Mouse (Mus musculus) gastrocnemius, postnatal 36 days (tissue): Measurements from ENCODE around the gene Rras. TPM values are rescaled to one million over a fixed set of nuclear protein-coding genes. Genes with fewer than 3 reads are reported as not detected.

ENCODE experiments used
- DNase-seq, 2 experiments: peaks; one replicate each; pipeline ENCODE4 v3.0.0; 2022
- intact Hi-C: fragments of 180-260 bp; cut with DNase I; formaldehyde crosslinking; loops from one replicate; pipeline ENCODE4 v1.15.1; 2025
- total RNA-seq, 2 experiments: library from RNA; stranded (reverse); gene quantifications; 2 replicates each; pipeline ENCODE4 v1.2.3; 2021

Gene Rras
- total RNA-seq, 2 experiments from 2014 or later, result 20.6 to 21.8 TPM

GRCm38 (mm10) chr7:45048923-45049657, 31.3 kb downstream of the Rras start:
- intact Hi-C loops, result no loop called here
- peak in 1 of 2 experiments; percentile 32 for DNase-seq

GRCm38 (mm10) chr7:45050945-45051600, 33.3 kb downstream of the Rras start:
- intact Hi-C loops, result no loop called here
- peak; percentile 60 to 75 for DNase-seq

DNA sequence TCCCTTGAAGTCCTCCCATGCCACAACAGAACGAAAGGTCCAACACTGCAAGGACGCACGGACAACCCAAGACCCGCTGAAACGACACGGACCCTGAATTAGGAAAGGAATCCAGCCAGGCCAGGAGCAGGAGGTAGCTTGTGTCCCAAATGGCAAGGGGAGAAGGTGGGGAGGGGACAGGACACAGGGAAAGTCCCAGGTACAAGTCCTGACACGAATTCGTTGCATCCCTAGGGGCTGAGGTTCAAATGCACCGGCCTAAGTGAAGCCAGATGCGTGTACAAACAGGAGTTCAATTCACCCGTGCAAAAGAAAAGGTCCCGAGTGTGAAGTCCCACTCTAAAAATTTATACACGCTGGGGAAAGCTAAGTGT, 33.8 kb downstream of the Rras start:
- DNase-seq, result no peak
- intact Hi-C loops, result no loop called here

GRCm38 (mm10) chr7:45052181-45052861, 34.6 kb downstream of the Rras start:
- DNase-seq, result no peak
- intact Hi-C loops, result loop anchor here (2.0 kb wide), 1 partner anchor 34 kb away; no protein-coding TSS in a partner anchor

GRCm38 (mm10) chr7:45052862-45053116, 35.0 kb downstream of the Rras start, which contains the start of gene Prr12:
Gene Prr12, minus strand, starts transcription at chr7:45052881.
- intact Hi-C loops, result loop anchor here (2.0 kb wide), 1 partner anchor 34 kb away; no protein-coding TSS in a partner anchor
- DNase-seq, result no peak

- peak; percentile 62 to 80 for DNase-seq
- intact Hi-C loops, result loop anchor here (2.0 kb wide), 1 partner anchor 35 kb away; no protein-coding TSS in a partner anchor
These were observed 35.6 kb downstream of the Rras start for GRCm38 (mm10) chr7:45053117-45053930.

DNA sequence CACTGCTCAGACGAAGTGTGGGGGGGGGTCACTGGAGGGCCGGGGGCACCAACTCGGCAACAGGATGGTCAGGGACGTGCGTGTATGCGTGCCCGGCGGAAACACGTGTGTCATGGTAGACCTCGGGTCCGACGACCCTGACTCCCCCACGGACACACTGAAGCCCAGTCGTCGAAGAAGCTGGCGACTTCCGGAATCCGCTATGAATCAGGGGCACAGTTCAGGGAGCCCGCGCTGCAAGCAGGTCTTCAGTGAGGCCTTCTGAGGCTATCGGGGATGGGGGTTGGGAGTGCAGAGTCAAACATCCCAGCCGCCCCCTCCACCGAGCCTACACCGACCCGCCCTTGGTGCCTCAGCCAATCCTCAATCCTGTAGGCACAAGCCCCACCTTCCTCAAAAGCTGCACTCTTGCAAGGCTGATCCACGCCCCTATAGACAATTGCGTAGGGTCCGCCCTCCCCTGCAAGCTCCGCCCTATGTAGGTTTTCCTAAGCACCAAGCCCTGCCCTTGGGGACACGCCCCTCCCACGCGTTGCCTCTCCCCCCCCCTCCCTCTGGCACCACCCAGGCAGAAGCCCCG, 36.3 kb downstream of the Rras start:
- intact Hi-C loops, result loop anchor here (2.0 kb wide), 1 partner anchor 35 kb away; no protein-coding TSS in a partner anchor
- DNase-seq, result peak; percentile 86 to 89

- no peak for DNase-seq
- intact Hi-C loops, result no loop called here
These were observed 38.7 kb downstream of the Rras start for GRCm38 (mm10) chr7:45056329-45056971.

DNA sequence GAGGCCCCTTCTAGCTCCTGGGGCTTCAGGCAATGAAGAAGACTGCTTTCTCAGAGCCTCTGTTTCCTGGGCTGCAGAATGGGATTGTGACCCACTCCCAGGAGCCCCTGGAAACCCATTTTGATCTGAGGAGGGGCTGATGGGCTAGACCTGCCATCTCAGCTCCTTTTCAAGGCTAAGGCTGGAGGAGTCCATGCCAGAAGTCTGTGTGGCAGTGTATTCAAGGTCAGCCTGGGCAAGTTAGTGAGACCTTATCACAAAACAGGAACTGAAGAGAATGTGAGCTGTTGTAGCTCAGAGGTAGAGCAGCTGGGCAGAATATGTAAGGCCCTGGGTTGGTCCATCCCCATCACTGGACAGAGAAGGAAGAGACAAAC, 39.2 kb downstream of the Rras start:
- DNase-seq, result no peak
- intact Hi-C loops, result no loop called here

- intact Hi-C loops, result no loop called here
- no peak for DNase-seq
These were observed 41.1 kb downstream of the Rras start for GRCm38 (mm10) chr7:45058607-45059571.

GRCm38 (mm10) chr7:45060632-45061122, 42.9 kb downstream of the Rras start:
- DNase-seq, result no peak
- intact Hi-C loops, result no loop called here

GRCm38 (mm10) chr7:45061532-45062075, 43.8 kb downstream of the Rras start:
- DNase-seq, result no peak
- intact Hi-C loops, result no loop called here

DNA sequence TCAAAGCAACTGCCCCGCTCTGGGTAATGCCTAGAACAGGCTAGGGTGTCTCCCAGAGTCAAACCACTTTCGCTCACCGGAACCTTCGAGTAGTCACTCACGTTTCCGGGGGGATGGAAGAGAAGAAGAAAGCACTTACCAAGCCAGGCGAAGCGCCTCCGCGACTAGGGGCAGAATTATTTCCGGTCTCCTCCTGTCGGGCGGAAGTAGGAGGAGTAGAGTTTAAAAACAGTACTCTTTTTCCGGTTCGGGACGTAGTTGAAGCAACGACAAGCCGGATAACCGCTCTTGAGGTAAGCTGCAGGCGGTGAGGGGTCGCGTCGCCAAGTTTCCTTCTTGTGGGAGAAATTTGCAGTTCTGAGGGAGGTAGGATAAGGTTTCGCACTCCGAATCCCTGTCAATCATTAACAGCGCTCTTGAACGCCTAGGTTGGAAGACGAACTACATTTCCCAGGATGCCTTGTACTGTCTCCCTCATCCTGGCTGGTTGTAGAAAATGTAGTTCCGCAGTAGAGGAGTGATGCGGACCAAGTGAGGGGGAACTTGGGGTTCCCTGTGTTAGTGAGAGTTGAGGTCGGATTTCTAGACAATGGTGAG, 44.6 kb downstream of the Rras start, which contains the start of the genes Nosip and Prrg2:
Gene Nosip (plus strand): TSS at position 191 of the 597 bp plus-strand sequence.
Gene Prrg2 (minus strand): TSS at position 439 of the 597 bp plus-strand sequence.
- intact Hi-C loops, result no loop called here
- peak; percentile 92 for DNase-seq

- intact Hi-C loops, result no loop called here
These were observed 49.6 kb downstream of the Rras start for GRCm38 (mm10) chr7:45067190-45067999.

DNA sequence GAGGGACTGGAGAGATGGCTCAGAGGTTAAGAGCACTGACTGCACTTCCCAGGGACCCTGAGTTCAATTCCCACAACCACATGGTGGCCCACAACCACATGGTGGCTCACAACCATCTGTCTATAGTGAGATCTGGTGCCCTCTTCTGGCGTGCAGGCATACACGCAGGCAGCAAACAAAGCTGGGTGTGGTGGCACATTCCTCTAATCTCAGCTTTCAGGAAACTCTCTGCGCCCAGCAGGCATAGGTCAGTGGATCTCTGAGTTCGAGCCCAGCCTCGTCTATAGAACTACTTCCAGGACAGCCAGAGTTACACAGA, 50.2 kb downstream of the Rras start:
- intact Hi-C loops, result no loop called here

More at GRCm38 (mm10) chr7:45067190-45067999, 49.6 kb downstream of the Rras start:
- DNase-seq, result no peak

DNA sequence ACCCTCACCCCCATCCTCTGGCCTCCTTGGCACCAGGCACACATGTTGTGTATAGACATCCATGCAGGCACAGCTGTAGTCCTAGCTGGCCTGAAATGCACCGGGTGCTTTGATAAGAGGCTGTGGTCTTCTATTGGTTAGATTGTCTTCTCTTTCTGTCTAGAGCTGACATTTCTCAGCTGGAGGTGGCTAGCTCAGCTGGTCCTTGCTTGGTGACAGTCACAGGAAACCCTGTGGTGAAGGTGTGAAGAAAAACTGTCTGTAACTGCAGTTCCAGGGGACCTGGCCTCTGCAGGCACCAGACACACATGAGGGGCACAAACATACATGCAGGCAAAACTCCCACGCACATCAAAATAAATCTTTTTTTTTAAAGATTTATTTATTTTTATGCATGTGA, 51.9 kb downstream of the Rras start:
- intact Hi-C loops, result loop anchor here (5.0 kb wide), 1 partner anchor 87 kb away; no protein-coding TSS in a partner anchor
- no peak for DNase-seq

More for the DNA sequence above, 50.2 kb downstream of the Rras start:
- no peak for DNase-seq
